Mouse (Mus musculus) bone marrow, adult 2 months (tissue): ENCODE measurements around the gene Rnf6.

ENCODE experiments used
- CTCF ChIP-seq: fragments of 200-500 bp; IDR thresholded peaks from 2 replicates; pipeline ENCODE4 v1.5.1; 2011; ENCODE audit warnings: low read length, control low read depth; ENCODE audit not compliant: control insufficient read depth, insufficient read depth
- POLR2A ChIP-seq: fragments of 200-500 bp; IDR thresholded peaks from 2 replicates; pipeline ENCODE4 v1.6.1; 2011; ENCODE audit warnings: low read depth, mild to moderate bottlenecking, control low read depth, low read length, borderline replicate concordance; ENCODE audit not compliant: control insufficient read depth

- TF ChIP-seq CTCF (no peak), POLR2A (no peak)
Measured at GRCm38 (mm10) chr5:146251663-146252429, 30.5 kb upstream of the Rnf6 start.
